Mouse (Mus musculus): ENCODE results near the gene Smg1.

The Smg1 gene

DNA sequence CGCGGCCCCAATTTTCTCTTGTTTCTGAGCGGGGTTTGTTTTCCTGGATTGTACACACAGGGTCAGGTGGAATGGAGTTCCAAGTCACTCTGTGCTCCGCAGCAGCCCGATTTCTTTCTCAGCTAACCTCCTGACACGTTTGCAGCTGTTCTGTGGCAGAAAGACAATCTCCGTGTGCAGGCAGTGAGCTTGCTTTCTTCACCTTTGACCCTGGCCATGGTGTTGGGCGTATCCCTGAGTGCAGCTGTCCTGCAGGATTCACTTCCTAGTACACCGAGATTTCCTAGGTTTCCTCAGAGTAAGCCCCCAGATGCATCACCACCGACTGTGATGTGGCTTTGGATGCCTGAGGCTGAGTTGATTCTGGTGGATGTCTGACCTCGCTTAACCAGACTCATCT, 108.3 kb downstream of the Smg1 start:
- no peak for DNase-seq

DNA sequence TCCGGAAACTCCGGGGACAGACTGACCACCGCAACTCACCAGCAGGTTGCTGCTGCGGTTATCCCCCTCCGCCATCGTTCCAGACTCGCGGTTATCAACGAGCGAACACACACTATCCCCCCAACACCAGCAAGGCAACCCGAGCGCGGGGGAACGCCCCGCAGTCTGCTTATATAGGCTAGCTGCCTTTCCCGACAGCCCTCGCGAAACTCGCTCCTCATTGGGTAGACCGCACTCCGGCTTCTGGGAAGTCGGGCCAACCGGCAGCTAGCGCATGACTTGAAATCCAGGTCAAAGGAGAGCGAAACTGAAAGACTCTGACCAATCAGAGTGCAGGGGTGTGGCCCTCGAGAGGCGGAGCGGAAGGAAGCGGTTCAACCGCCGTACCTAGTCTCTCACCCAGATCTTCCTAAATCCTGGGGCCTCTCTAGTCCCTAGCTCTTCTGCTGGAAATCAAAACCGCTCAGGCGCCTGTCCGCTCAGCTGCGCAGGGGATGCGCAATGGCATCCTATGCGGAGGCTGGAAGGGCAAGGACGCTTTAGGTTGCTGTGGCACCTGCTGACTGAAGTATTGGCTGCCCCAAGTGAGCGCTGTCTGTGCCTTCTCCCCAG, 113.9 kb downstream of the Smg1 start, which contains the start of gene Arl6ip1:
TSS of gene Arl6ip1 (minus strand) at position 233 of the 612 bp plus-strand sequence.
- DNase-seq = peak; percentile 95

DNA sequence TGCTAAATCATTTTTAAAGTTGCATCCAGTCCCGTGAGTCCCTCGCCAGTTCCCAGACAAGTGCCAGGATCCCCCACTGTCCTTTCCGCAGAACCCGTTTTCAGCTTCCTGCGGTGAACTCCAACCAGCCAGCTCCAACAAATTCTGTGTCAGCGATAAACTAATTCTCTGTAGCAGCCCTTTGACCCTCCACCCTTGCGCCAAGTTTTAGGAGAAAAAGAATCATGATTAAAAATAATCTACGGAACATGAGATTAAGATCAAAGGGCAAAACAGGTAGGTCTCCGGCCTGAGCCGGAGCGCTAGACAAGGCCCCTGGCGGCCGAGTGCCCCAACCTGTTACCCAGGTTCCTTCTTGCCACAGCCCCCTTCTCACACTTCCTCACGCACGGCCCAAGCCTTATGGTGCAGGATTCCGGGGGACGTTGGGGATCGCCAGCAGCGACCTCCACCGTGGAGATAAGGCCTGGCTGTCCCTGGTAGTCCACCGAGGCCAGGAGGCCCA, 114.5 kb downstream of the Smg1 start:
- no peak for DNase-seq

DNA sequence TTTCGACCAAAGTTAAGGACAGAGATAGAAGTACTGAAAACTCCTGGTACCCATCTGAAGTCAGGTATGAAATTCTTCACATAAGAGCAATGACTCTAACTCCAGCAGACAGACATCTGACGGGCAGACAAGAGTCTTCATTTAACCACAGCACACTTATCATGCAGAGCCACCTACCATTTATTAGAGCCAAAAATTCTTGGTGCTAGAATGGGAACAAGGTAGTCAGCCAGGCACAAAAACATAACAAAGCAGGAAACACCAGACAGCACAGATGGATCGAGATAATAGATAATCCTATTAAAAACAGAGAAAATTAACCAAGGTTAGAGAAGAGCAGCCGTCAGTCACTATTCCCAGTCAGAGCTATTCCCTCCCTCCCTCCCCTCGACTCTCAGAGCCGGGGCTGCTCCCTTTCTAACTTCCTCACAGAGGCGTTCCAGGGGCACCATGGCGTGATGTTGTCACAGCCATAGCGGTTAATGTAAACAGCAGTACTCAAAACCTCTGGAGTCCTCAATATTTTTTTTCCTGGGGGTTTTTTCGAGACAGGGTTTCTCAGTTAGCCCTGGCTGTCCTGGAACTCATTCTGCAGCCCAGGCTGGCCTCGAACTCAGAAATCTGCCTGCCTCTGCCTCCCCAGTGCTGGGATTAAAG, 117.1 kb downstream of the Smg1 start:
- DNase-seq = no peak

DNA sequence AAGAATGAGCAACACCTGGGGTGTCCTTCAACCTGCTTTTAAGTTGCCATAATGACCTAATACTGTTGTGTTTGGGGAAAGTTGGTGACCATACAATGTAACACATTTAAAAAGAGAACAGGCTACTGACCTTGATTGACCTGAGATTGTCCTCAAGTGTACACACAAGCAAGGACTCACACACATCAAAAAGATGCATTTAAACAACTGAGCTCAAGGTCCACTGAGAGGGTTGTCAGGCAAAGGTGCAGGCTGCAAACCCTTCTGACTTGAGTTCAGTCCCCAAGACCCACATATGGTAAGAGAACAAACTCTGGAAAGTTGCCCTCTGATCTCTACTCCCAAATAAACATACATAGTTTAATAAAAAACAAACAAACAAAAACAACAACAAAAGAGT, 117.7 kb downstream of the Smg1 start:
- no peak for DNase-seq

DNA sequence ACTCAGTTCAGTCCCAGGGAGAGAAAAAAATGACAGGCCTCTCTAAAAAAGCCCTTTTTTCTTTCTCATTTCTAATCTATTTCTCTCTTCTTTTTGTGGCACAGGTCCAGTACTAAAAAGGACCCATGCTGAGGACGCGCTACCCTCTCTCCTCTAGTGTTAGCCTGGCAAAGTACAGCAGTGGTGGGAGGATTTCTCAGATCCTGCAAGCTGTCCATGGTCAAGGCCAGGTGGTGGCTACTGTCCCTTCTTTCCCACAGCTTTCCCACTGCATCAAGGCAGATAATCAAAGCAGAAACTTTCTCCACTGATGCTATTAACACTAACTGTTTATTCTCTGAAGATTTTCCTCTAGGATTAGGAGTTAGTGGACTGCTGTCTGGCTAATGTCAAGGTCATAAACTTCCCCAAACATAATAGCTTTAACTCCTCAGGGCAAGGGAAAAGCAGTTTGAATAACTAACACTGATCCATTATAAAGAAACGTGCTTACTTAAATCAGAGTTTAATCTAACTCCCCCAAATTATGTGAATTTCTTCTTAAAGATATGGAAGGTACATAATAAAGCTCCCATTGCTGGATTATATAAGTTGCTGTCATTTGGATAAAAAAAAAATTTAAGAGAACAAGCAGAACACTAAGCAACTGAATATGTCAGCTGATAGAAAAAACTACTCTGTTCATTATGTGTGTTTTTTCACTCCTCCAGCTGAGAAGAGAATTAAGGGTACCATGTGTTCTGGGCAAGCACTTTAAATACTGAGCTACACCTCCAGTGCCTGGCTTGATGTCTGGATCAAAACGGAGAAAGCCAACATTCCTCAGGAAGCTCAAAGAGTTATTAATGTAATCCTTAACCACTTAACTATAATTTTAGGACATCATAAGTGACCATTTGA, 119.7 kb downstream of the Smg1 start:
- DNase-seq = no peak

DNA sequence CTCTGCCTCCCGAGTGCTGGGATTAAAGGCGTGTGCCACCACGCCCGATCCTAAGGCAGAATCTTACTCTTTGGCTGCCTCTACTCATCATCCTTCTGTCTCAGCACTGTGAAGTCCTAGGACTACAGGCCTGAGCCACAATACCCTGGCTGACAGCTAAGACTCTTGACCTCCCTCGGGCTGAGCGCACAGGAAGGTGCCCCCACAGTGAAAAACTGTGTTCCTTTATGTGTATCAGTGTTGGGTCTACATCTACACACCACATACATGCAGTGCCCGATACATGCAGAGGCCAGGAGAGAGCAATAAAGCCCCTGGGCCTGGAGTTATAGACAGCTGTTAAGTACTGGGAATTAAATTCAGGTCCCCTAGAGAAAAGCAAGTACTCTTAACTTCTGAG, 121.2 kb downstream of the Smg1 start:
- DNase-seq = no peak

DNA sequence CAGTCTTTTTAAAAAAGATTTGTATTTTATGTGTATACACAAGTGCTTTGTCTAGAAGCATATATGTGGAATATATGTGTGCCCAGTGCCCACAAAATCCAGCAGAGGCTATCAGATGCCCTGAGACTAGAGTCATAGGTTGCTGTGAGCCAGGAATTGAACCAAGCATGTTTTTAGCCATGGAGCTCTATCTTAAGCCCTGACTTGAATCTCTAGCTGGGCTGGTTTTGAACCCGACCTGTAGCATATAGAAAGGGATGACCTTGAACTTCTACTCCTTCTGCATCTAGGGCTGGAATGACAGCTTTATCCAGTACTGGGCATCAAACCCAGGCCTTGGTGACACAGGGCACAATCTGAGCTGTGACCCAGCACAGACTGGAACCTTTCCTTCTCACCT, 122.8 kb downstream of the Smg1 start:
- DNase-seq = no peak

DNA sequence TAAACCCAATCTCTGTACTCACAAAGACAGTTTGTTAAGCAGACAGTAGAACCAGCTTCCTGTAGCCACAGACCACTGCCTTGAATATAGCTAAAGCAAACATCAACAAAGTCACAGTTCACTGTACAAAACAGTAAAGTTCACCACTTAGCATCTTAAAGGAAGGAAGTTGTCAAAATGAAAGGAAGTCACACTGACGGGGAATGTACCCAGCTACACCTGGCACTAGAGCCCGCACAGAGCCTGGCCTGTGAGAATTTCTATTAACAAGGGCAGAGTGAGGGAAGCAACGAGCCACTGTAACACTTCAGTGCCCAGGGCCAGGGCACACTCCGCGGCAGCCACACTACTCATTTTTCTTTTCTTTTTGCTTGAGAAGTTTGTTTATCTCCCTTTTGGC, 123.5 kb downstream of the Smg1 start:
- peak; percentile 29 for DNase-seq

DNA sequence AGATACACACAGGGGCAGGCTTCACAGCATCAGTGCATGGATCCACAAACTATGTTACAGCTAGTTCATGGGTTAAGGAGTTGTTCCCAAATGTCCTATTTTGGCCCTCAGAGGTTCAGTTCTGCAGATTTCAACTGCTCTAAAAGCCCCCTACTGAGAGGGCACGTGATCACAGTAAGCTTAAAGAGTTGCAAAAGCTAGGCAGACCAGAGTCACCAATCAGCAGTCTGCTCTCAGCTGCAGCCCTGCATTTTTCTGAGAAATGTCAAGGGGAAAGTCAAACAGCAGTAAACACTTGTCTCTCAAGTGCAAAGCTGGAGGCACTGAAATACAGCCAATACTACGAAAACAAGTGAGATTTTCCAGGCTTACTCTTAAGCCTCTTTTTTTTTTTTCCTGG, 124.3 kb downstream of the Smg1 start:
- DNase-seq = peak; percentile 50

DNA sequence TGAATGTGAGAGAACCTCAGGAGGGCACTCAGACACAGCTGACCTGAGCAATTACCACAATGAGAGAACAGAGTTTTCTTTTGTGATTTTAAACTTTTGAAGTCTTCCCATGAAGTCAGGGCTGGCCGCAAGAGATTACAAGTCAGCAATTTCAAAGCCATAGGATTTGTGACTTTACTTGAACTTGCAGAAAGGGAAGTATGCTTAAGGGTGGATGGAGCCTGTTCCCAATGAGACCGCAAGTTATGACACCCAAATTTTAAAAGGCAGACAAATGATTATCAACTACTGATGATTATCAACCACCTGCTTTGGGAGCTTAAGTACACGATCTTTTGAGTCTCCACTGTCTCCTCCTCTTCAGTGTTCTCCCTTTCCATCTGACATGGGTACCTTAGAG, 125.0 kb downstream of the Smg1 start:
- no peak for DNase-seq

DNA sequence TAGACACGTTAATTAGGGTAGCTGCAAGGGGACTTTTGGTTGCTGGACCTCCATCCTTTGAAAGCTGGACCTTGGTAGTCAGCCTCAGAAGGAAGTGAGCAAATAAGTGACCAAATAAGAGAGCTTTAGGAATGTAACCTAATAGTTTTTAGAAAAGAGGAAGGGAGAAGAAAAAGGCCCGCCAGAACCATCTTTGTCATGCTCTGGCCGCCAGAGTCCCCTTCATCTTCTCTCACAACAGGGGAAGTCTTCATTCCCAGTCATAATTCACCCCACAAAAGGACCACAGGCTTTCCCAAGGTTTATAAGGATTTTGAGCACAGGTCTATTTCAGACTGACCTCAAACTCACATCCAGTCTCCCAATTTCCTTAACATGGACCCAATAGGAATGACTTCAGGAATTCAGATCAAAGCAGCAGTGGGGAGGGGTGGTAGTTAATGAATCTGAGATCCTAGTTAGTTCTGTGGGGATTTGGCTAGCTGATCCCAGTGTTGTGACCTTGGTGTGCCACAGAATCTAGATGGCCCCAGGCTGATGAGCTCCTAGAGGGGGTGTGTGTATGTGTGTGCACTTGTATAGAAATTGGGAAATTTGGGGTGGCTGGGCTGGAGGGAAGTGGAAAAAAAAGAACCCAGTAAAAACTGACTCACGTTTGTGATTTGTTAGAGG, 125.8 kb downstream of the Smg1 start:
- DNase-seq = peak; percentile 30

DNA sequence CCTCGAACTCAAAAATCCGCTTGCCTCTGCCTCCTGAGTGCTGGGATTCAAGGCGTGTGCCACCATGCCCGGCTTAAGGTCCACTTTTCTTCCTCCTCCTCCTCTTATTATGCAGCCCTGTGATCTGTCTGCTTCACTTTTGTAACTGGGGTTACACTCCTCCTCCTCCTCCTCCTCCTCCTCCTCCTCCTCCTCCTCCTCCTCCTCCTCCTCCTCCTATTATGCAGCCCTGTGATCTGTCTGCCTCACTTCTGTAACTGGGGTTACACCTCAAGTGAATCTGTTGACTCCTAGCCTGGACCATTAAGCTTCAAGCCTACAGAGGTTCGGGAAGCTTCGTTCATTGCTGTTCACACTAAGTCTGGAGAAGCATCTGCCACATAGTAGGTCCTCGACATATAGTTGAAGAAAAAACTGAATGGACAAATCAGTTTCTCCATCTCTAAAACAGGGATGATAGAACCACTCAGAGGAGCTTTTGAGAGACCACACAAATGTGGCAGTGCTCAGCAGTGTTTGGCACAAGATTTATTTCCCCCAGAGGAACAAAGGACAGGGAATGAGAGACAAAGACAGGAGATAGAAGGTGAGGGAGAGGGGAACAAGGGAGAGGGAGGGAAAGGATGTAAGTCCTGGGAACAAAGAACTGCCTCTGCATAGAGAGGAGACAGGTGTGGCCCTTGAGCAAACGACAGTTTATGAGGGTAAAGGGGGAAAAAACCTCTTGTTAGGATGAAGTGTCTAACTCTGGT, 126.5 kb downstream of the Smg1 start:
- DNase-seq = no peak

DNA sequence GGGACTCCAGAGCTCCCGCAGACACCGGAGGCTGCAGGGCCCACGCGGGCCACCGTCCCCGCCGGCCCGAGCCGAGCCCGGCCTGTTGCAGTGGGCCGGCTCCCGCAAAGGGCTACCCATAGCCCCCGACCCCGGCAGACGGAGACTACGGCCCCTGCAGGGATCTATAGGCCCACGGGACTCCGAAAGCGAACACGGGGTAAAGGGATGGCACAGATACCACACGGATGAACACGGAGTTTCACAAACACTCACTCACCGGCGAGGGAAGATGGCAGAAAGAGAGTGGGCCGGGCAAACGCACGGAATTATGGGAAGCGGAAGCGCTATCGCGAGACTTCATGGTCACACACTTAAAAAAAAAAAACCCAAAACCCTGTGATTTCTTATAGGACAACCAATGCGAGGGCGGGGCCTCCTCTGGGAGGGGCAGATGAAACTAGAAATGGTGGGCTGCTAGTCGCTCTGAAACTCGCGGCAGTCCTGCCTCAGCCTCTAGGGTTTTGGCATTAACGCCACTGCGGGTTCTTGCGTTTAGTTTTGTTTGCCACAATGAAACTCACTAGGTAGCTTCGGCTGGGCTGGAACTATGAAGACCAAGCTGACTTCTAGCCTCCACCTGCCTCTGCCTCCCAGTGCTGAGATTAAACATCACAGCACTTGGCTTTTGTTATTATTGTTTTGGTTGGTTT, 127.4 kb downstream of the Smg1 start, which contains the start of gene Rps15a:
TSS of gene Rps15a (minus strand) at position 312 of the 692 bp plus-strand sequence.
- DNase-seq = peak; percentile 97

DNA sequence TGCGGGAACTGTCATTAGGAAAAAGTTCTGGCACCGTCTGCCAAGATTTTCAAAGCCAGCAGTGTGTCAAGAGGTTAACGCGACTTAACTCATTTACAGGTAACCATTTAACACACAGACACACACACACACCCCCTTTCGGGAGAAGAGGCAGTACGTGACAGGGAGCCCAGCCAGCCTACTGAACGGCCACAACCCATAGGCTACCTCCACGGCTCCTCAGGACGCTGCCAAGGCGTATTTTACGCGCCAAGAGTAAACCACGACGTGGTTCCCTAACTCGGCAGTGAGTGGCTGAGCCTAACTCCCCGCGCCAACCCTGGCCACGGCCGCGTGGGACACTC, 128.0 kb downstream of the Smg1 start:
- no peak for DNase-seq

DNA sequence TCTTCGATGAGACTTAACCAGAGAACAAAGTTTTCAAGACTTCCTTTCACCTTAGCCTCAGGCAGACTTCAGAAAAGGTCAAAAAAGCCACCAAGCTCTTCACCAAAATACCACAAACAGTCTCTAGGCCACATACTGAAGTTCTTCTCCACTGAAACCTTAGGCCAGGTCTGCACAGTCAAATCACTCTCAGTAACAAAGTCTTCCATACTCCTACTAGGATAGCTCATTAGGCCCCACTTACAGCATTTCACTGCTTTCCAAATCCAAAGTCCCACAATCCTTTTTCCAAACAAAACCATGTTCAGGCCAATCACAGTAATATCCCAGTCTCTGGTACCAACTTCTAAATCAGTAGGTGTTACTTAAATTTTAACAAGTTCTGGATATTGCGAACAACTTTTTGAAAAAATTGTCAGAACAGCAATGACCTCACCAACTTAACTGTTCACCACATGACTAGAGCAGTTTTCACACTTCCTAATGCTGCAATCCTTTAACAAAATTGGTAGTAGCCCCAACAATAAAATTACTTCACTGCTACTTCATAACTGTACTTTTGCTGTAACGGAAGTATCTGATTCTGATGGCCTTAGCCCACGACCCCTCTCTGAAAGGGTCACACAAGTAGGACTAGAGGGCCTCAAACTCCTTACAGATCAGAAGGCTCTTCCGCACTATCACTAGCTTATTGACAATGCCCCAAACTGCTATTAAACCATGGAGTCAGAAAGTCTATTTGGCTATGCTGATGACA, 129.8 kb downstream of the Smg1 start:
- no peak for DNase-seq

DNA sequence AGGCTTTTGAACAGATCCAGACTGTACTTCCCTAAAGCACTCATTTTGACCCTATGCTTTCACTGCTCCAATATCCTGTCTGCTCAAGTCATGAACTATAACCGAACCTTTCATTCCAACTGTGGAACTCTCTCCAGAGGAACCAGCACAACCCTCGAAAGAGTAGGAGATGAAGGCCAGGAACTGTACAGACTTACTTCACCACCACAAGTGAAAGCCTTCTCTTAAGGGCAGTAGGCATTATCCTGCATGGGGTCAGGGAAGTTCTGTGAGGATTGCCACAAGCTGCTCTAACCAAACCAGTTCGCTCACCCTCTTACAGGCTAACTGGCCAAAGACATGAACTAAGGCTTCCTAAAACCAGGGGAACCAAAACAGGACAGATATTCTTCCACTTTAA, 132.3 kb downstream of the Smg1 start:
- DNase-seq = no peak

DNA sequence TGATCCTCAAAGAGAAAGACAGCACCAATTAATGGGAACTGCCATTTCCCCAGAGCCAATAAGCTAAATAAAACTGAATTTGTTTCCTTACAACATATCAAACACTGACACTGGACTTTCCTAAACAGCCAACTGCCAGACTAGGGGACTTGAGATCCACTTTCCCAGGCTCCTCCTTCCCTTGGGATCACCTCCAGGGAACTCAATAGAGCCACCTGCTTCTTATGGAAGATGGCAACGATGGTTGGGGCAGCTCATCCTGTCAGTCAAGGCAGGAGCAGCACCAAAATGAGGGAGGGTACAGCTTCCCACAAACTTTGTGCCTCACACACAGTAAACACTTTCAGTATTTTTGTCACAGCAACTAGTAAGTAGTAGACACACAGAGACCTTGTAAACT, 135.8 kb downstream of the Smg1 start:
- no peak for DNase-seq

DNA sequence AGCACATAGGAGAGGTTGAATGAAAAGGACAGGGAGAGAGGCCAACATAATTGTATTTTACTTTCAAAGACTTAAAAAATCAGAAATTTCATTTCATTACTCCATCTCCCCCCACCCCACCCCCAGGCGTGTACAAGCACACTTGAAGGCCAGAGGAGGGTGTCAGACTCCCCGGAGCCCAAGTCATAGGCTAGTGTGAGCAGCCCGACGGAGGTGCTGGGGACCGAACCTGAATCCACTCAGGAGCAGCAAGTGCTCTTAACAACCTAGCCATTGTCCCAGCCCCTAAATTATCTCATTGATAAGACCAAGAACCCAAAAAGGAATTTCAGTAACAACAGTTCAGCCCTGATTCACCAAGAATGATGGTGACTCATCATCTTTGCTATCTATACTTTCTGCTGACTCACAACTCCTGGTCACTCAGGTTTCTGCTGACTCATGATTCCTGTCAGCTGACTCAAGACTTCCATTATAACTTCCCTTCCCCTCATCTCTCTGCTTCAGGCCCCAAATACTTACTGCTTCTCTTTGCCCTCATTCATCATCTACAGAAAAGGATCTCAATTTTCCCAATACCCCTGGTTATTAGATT, 138.9 kb downstream of the Smg1 start:
- no peak for DNase-seq
